Mouse (Mus musculus): ENCODE data around the gene Gstp3. TPM values are rescaled to one million over a fixed set of nuclear protein-coding genes. Genes with fewer than 3 reads are reported as not detected.
"Not testable (repeated sequence)": the region's sequence is repeated elsewhere in the genome, so short reads cannot be mapped to it uniquely, and the experiment has no call there.

Gstp3 gene
- total RNA-seq, 2 experiments from 2014 or later, result not detected

GRCm38 (mm10) chr19:4066280-4066679, 6.9 kb upstream of the Gstp3 start:
- DNase-seq (ENCODE audit: extremely low spot score in 1 of 2, low spot score in 1 of 2), result no peak

- not testable (repeated sequence) for DNase-seq (ENCODE audit: extremely low spot score in 1 of 2, low spot score in 1 of 2)
These were observed 5.1 kb upstream of the Gstp3 start for GRCm38 (mm10) chr19:4064501-4064900.

GRCm38 (mm10) chr19:4063357-4063756, 4.0 kb upstream of the Gstp3 start:
- not testable (repeated sequence) for DNase-seq (ENCODE audit: extremely low spot score in 1 of 2, low spot score in 1 of 2)

- no peak for DNase-seq (ENCODE audit: extremely low spot score in 1 of 2, low spot score in 1 of 2)
These were observed 1.6 kb upstream of the Gstp3 start for GRCm38 (mm10) chr19:4060899-4061465.

- DNase-seq (ENCODE audit: extremely low spot score in 1 of 2, low spot score in 1 of 2), result not testable (repeated sequence)
These were observed 902 bp upstream of the Gstp3 start for GRCm38 (mm10) chr19:4060044-4060898.

- DNase-seq (ENCODE audit: extremely low spot score in 1 of 2, low spot score in 1 of 2), result no peak
These were observed 788 bp downstream of the Gstp3 start for GRCm38 (mm10) chr19:4058581-4058980.

- DNase-seq (ENCODE audit: extremely low spot score in 1 of 2, low spot score in 1 of 2), result no peak
These were observed 1.4 kb downstream of the Gstp3 start for GRCm38 (mm10) chr19:4057962-4058361.

- DNase-seq (ENCODE audit: extremely low spot score in 1 of 2, low spot score in 1 of 2), result no peak
These were observed 2.0 kb downstream of the Gstp3 start for GRCm38 (mm10) chr19:4057389-4057788.

GRCm38 (mm10) chr19:4056727-4057126, 2.6 kb downstream of the Gstp3 start:
- DNase-seq (ENCODE audit: extremely low spot score in 1 of 2, low spot score in 1 of 2), result no peak

GRCm38 (mm10) chr19:4055947-4056693, 3.2 kb downstream of the Gstp3 start:
- no peak for DNase-seq (ENCODE audit: extremely low spot score in 1 of 2, low spot score in 1 of 2)

- DNase-seq (ENCODE audit: extremely low spot score in 1 of 2, low spot score in 1 of 2), result no peak
These were observed 4.0 kb downstream of the Gstp3 start for GRCm38 (mm10) chr19:4055216-4055946.

GRCm38 (mm10) chr19:4054613-4055012, 4.8 kb downstream of the Gstp3 start:
- DNase-seq (ENCODE audit: extremely low spot score in 1 of 2, low spot score in 1 of 2), result no peak

GRCm38 (mm10) chr19:4052516-4053030, 6.8 kb downstream of the Gstp3 start:
- no peak for DNase-seq (ENCODE audit: extremely low spot score in 1 of 2, low spot score in 1 of 2)

- DNase-seq (ENCODE audit: extremely low spot score in 1 of 2, low spot score in 1 of 2), result peak; percentile 56 to 82
These were observed 7.4 kb downstream of the Gstp3 start for GRCm38 (mm10) chr19:4051741-4052515.

- no peak for DNase-seq (ENCODE audit: extremely low spot score in 1 of 2, low spot score in 1 of 2)
These were observed 8.4 kb downstream of the Gstp3 start for GRCm38 (mm10) chr19:4051016-4051415.

- DNase-seq (ENCODE audit: extremely low spot score in 1 of 2, low spot score in 1 of 2), result not testable (repeated sequence)
These were observed 10.3 kb downstream of the Gstp3 start for GRCm38 (mm10) chr19:4049069-4049468.

- peak; percentile 36 to 84 for DNase-seq (ENCODE audit: extremely low spot score in 1 of 2, low spot score in 1 of 2)
These were observed 11.5 kb downstream of the Gstp3 start for GRCm38 (mm10) chr19:4047859-4048258.

- no peak for DNase-seq (ENCODE audit: extremely low spot score in 1 of 2, low spot score in 1 of 2)
These were observed 12.5 kb downstream of the Gstp3 start for GRCm38 (mm10) chr19:4046866-4047254.
